Mouse (Mus musculus): ENCODE results near the gene Eps8. TPM values are rescaled to one million over a fixed set of nuclear protein-coding genes. Genes with fewer than 3 reads are reported as not detected.
"Not testable (repeated sequence)": the region's sequence is repeated elsewhere in the genome, so short reads cannot be mapped to it uniquely, and the experiment has no call there.

Gene Eps8
- total and polyA plus RNA-seq, 3 experiments = 0.08 to 0.15 TPM; not detected in 1

GRCm38 (mm10) chr6:137446116-137446515, 208.6 kb downstream of the Eps8 start:
- H3K27ac ChIP-seq (ENCODE audit: control insufficient read depth, low read depth, low read length); H3K79me2 ChIP-seq (ENCODE audit: control insufficient read depth, insufficient read depth, low read length, poor library complexity); H3K4me3 ChIP-seq (ENCODE audit: control insufficient read depth in 1 of 2, insufficient read depth in 1 of 2, low read depth in 2 of 2, low read length in 2 of 2); H3K9me3 ChIP-seq (replicated peaks; ENCODE audit: insufficient read depth, low read length); H3K36me3 ChIP-seq (ENCODE audit: control insufficient read depth in 1 of 2, insufficient read depth in 2 of 2, low read length in 2 of 2); DNase-seq (ENCODE audit: low read depth, low spot score); H3K4me1 ChIP-seq (ENCODE audit: control insufficient read depth in 1 of 2, insufficient read depth in 2 of 2, low read length in 2 of 2); H3K27me3 ChIP-seq (ENCODE audit: control insufficient read depth in 1 of 2, insufficient read depth in 2 of 2, low read length in 2 of 2); H3K9ac ChIP-seq (ENCODE audit: control insufficient read depth, low read depth, low read length, poor library complexity, severe bottlenecking): not testable (repeated sequence)

- Histone ChIP-seq H3K27ac (ENCODE audit: control insufficient read depth, low read depth, low read length) (no peak overlapping the region), H3K4me1 (ENCODE audit: control insufficient read depth in 1 of 2, insufficient read depth in 2 of 2, low read length in 2 of 2) (no peaks in the 10 kb centered on the region), H3K79me2 (ENCODE audit: control insufficient read depth, insufficient read depth, low read length, poor library complexity) (no peaks in the 10 kb centered on the region), H3K9ac (ENCODE audit: control insufficient read depth, low read depth, low read length, poor library complexity, severe bottlenecking) (no peak overlapping the region), H3K27me3 (ENCODE audit: control insufficient read depth in 1 of 2, insufficient read depth in 2 of 2, low read length in 2 of 2) (no peaks in the 10 kb centered on the region), H3K4me3 (ENCODE audit: control insufficient read depth in 1 of 2, insufficient read depth in 1 of 2, low read depth in 2 of 2, low read length in 2 of 2) (no peak overlapping the region), H3K9me3 (replicated peaks; ENCODE audit: insufficient read depth, low read length) (no peaks in the 10 kb centered on the region), H3K36me3 (ENCODE audit: control insufficient read depth in 1 of 2, insufficient read depth in 2 of 2, low read length in 2 of 2) (no peaks in the 10 kb centered on the region)
- no peak for DNase-seq (ENCODE audit: low read depth, low spot score)
- TF ChIP-seq CHD1 (IDR thresholded peaks at IDR 0.05; ENCODE audit: low read depth, low read length) (no peak), SIN3A (IDR thresholded peaks at IDR 0.05; ENCODE audit: low read length) (no peak), MAFK (IDR thresholded peaks at IDR 0.05; ENCODE audit: borderline replicate concordance, low read depth, low read length) (no peak), ETS1 (IDR thresholded peaks at IDR 0.05; ENCODE audit: low read depth, low read length) (no peak), GABPA (IDR thresholded peaks at IDR 0.05; ENCODE audit: low read depth, low read length) (no peak), GATA1 (IDR thresholded peaks at IDR 0.05; ENCODE audit: low read depth, low read length) (no peak), EP300 (IDR thresholded peaks at IDR 0.05; ENCODE audit: low read depth in 1 of 2, low read length in 2 of 2) (no peak), ZNF384 (IDR thresholded peaks at IDR 0.05; ENCODE audit: low read depth, low read length) (no peak), POLR2A (IDR thresholded peaks at IDR 0.05; ENCODE audit: control insufficient read depth in 1 of 2, insufficient read depth in 1 of 2, low read depth in 1 of 2, low read length in 2 of 2, poor library complexity in 1 of 2) (no peak), MYB (IDR thresholded peaks at IDR 0.05; ENCODE audit: low read depth, low read length) (no peak), TCF12 (IDR thresholded peaks at IDR 0.05; ENCODE audit: low read depth, low read length) (no peak), RAD21 (IDR thresholded peaks at IDR 0.05; ENCODE audit: low read depth, low read length) (no peak)
These were observed 211.6 kb downstream of the Eps8 start for GRCm38 (mm10) chr6:137443089-137443488.

DNA sequence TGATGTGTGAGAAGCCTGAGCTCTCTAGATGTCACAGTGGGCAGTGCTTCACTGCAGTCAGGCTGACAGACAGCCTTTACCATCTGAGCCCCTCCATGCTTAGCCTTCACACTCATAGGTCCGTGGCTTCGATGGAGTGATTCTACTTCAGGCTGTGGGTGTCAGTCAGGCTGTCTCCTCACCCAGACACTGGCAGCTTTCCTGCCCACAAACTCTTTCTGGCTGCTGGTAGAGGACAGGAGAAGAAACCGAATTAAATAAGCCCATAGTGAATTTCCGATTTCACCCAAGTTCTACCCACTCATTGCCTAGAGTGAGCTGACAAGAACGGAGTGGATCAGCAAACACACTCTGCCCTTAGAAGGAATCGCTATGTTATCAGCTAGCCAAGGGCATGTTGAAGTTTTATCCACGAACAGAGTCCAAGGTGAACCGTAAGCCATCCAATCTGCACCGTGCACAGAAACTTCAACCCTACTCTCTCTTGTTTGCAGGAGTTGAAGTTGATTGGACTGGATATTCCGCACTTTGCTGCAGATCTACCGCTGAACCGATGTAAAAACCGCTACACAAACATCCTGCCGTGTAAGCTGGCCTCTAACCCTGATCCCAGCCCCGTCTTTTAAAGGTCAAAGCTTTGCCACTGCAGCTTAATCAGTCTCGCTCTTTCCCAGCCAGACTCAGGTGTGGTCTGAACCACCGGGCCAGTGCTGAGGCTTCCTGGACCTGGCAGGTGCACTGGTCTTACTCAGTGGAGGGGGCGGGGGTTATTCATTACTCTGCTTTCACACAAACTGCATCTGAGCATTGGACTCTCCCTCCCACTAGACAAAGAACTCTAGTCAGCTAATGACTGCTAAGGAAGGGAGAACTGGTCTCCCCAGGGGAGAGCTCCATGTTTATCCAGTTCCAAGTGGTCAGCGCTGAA, 213.9 kb downstream of the Eps8 start:
- H3K36me3 ChIP-seq (ENCODE audit: control insufficient read depth in 1 of 2, insufficient read depth in 2 of 2, low read length in 2 of 2) = no peaks in the 10 kb centered on the region
- DNase-seq (ENCODE audit: low read depth, low spot score) = no peak
- H3K9me3 ChIP-seq (replicated peaks; ENCODE audit: insufficient read depth, low read length) = no peaks in the 10 kb centered on the region
- H3K27ac ChIP-seq (ENCODE audit: control insufficient read depth, low read depth, low read length) = no peak overlapping the region
- no peaks in the 10 kb centered on the region for H3K27me3 ChIP-seq (ENCODE audit: control insufficient read depth in 1 of 2, insufficient read depth in 2 of 2, low read length in 2 of 2)
- H3K4me1 ChIP-seq (ENCODE audit: control insufficient read depth in 1 of 2, insufficient read depth in 2 of 2, low read length in 2 of 2) = no peaks in the 10 kb centered on the region
- no peaks in the 10 kb centered on the region for H3K79me2 ChIP-seq (ENCODE audit: control insufficient read depth, insufficient read depth, low read length, poor library complexity)
- H3K9ac ChIP-seq (ENCODE audit: control insufficient read depth, low read depth, low read length, poor library complexity, severe bottlenecking) = no peak overlapping the region
- H3K4me3 ChIP-seq (ENCODE audit: control insufficient read depth in 1 of 2, insufficient read depth in 1 of 2, low read depth in 2 of 2, low read length in 2 of 2) = no peak overlapping the region
- TF ChIP-seq CHD1 (IDR thresholded peaks at IDR 0.05; ENCODE audit: low read depth, low read length) (no peak), USF1 (IDR thresholded peaks at IDR 0.05; ENCODE audit: low read depth, low read length) (no peak), USF2 (IDR thresholded peaks at IDR 0.05; ENCODE audit: borderline replicate concordance in 1 of 2, insufficient read depth in 1 of 2, low read depth in 1 of 2, low read length in 2 of 2) (no peak), TBP (IDR thresholded peaks at IDR 0.05; ENCODE audit: low read depth, low read length) (no peak), GABPA (IDR thresholded peaks at IDR 0.05; ENCODE audit: low read depth, low read length) (no peak), NELFE (IDR thresholded peaks at IDR 0.05; ENCODE audit: low read depth, low read length) (no peak), CHD2 (IDR thresholded peaks at IDR 0.05; ENCODE audit: low read length) (no peak), NRF1 (IDR thresholded peaks at IDR 0.05; ENCODE audit: insufficient read depth, low read depth, low read length, poor library complexity, severe bottlenecking) (no peak)
